Mouse (Mus musculus) c-Kit-positive CD71-positive TER-119-positive erythroid progenitor cells, embryonic 14.5 days (primary cell): ENCODE measurements around the gene Foxp1.

Source experiments
- DNase-seq: peaks from one replicate; pipeline ENCODE4 v3.0.0-alpha.2; 2013; ENCODE audit warnings: low spot score

Gene Foxp1

GRCm38 (mm10) chr6:99260941-99261736, 261.4 kb downstream of the Foxp1 start:
- DNase-seq, result no peak

DNA sequence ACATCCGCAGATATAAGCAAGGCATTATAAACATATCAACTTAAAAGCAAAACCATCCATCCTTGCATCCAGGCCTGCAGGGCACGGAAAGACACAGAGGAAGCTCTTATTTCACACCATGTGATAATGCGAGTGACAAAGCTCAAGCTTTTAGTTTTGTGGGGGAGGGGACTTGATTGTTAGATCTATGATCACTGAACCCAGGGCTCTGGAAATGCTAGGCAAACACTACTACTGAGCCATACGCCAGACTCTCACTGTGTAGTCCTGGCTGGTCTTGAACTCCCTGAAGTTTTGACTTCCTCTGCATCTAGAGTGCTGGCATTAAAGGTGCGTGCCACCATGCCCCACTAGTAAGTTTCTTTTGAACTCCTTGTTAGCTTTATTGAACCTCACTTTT, 264.2 kb downstream of the Foxp1 start:
- no peak for DNase-seq

GRCm38 (mm10) chr6:99257676-99258075, 264.8 kb downstream of the Foxp1 start:
- DNase-seq, result no peak

GRCm38 (mm10) chr6:99253331-99253730, 269.2 kb downstream of the Foxp1 start:
- no peak for DNase-seq

DNA sequence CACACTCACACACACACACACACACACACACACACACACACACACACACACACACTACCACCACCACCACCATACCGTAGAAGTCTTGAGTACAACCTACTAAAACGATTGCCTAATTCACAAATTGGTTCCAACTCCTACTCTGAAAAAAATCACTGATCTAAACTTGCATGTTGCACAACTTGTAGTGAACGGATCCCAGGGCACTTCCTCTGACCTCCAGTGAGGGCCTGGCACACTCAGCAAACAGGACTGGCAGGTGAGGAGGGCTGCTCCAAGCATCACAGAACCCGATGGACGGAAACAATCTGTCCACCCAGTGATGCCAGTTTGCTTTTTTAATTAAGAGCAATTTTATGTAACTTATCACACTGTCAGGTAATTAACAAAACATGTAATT, 269.7 kb downstream of the Foxp1 start:
- no peak for DNase-seq

DNA sequence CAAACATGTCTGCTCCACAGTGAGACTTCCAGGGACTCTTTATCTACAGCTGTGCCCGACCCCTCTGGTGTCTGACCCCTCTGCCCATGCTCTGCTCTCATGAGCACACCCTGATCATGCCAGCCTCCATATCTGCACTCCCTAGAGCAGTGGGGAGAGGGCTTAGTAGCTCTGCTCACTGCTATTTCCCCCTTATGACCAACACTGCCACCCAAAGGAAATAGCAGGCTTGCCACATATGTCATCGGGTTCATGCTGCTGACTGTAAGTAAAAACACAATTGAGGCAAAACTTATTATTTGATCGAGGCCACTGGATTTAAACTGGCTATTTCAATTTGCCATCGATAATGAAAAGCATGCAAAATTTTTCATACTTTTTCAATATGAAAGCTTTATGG, 270.6 kb downstream of the Foxp1 start:
- no peak for DNase-seq

DNA sequence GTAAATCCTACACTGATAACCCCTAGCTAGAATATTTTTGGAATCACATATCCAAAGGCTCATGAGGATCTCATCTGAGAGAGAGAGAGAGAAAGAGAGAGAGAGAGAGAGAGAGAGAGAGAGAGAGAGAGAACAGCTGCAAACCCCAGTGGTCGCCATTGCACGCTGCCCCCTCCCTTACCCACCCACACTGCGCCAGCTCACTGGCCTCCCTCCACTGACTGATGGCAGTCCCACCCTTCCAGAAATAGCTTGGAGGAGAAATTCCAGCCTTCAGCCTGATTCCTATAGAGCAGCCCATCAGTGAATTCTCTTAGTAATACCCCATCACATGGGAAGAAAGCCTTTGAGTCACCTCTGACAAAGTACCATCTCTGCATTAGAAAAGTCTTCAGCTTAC, 271.3 kb downstream of the Foxp1 start:
- no peak for DNase-seq

GRCm38 (mm10) chr6:99249496-99250030, 273.0 kb downstream of the Foxp1 start:
- no peak for DNase-seq

GRCm38 (mm10) chr6:99248396-99248795, 274.1 kb downstream of the Foxp1 start:
- no peak for DNase-seq

GRCm38 (mm10) chr6:99241625-99242395, 280.7 kb downstream of the Foxp1 start:
- no peak for DNase-seq

DNA sequence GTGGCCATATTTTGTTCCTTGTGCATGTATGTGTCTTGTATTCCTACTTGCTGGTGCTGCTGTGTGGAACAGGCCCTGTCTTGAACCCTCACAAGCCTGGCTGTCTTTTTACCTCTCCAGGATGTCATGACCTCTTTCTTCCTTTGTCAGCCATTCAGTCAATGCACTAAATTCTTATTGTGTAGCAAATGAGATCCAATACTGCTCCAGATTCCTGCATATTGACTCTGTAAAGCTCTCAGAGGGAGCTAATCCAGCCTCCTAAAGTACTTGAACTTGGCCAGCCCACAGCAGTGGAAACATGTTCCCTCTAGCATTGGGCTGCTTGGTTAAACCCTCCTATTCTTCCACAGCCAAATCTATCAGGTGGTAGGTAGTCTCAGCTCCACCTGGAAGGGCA, 281.8 kb downstream of the Foxp1 start:
- no peak for DNase-seq

GRCm38 (mm10) chr6:99235588-99235987, 286.9 kb downstream of the Foxp1 start:
- DNase-seq, result no peak

DNA sequence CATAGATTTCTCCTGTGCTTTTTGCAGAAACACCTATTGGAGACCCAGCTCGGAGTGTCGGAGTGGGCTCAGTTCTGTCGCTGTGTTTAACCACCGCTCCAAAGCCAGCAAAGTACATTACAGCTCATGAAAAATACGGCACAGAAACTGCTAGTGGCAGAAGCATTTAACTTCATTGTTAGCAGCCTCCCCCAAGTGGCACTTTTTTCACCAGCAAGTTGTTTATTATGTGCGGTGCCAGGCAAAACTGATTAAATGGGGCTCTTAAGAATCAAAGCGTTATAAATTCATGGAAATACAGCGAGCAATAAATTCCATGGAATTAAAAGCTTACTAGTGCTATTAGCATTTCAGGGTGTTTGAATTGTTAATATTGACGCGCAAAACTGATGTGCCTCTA, 289.1 kb downstream of the Foxp1 start:
- no peak for DNase-seq

- DNase-seq, result no peak
Measured at GRCm38 (mm10) chr6:99228336-99228870, 294.1 kb downstream of the Foxp1 start.

DNA sequence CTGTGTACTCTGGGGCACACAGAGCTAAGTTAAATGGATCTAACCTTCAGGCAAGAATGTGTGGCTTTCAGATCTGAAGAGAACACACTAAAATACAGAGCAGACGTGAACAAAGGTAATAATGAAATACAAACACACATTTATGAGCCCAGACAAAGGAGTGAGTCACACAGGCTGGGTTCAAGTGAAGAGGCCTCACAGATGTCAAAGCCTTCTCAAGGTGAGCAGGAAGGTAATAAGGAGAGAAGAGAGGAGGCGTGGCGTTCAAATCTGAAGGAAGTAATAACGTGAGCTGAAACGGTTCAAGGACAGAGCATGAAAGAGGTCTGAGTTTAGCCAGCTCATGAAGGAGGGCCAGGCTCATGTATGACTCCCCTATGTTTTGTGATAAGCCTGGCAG, 301.4 kb downstream of the Foxp1 start:
- DNase-seq, result no peak

DNA sequence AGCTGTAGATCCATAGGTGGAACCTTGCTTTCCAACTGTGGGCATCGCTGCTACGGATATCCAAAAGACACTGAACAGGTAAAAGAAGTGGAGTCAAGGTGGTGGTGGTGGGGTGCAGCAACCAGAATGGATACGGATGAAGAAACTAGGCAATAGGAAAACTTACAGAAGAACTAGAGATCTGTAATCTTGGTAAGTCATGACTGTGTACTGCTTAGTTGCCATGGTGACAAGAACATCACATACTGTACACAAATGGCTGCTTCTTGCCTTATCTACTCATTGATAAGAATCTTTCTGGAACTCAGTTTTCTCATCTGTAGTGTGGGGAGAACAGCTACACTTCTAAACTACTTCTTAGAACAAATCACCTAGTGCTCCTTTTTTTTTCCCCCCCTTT, 302.0 kb downstream of the Foxp1 start:
- no peak for DNase-seq

DNA sequence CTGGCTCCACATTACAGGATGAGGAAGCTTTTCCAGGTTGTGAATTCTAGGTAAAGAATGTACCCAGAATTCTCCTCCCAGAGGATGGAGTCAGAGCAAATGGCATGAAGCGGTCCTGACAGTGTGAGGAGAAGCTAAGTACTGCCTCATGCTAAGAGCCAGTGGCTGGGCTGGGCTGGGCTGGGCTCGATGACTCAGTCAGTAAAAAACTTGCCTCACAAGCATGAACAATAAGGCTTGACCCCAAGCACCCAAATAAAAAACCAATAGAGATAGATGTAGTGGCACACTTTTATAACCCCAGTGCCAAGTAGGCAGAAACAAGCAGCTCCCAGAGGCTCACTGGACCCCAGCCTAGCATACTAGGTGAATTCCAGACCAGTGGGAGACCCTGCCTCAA, 304.7 kb downstream of the Foxp1 start:
- no peak for DNase-seq

DNA sequence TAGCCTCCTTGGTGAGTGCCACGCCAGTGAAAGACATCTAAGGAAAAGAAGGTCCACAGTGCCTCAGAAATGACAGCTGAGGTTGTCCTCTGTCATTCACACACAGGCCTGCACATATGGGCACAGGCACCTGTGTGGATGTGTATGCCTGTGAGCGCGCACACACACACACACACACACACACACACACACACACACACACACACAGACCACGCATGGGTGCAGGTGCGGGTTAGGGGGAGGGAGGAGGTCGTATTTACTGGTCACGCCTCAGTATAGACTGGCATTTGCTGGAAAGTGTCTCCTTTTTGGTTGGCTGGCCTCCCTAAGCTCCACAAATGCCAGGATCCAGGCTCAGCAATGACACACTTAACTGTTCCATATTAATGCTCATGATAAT, 305.4 kb downstream of the Foxp1 start:
- DNase-seq, result no peak

- no peak for DNase-seq
Measured at GRCm38 (mm10) chr6:99212461-99212860, 310.1 kb downstream of the Foxp1 start.

- no peak for DNase-seq
Measured at GRCm38 (mm10) chr6:99211663-99212333, 310.7 kb downstream of the Foxp1 start.

DNA sequence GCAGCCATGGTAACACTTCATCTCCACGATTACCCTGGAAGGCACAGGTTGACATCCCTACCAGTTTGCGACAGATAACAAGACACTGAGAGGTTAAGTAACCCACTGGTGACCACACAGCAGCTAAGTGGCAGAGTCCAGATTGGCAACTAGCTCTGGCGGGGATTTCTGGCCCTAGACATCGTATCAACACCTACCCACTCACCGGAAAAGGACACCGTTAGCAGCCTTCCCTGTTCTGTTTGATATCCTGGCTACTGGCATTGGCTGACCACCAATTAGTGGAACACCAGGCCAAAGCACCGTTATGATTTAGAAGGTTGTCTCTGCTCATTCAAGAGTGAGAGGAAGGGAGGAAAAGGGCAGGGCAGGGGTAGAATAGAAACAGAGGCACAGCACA, 312.4 kb downstream of the Foxp1 start:
- DNase-seq, result no peak

GRCm38 (mm10) chr6:99207226-99207885, 315.2 kb downstream of the Foxp1 start:
- no peak for DNase-seq
